Mouse (Mus musculus) intestine, postnatal 0 days (tissue): ENCODE measurements around the gene Wbp11. TPM values are rescaled to one million over a fixed set of nuclear protein-coding genes. Genes with fewer than 3 reads are reported as not detected.
A peak's percentile ranks its signal among the peaks of the same experiment; 100 is the strongest.

ENCODE experiments used
- ATAC-seq: fragments of 200-750 bp; cut with Nextera tagmentation; 2 replicates; pipeline ENCODE4 v1.8.0; 2017; ENCODE audit warnings: mild to moderate bottlenecking, moderate TSS enrichment, moderate library complexity
- H3K27ac ChIP-seq: fragments of 300-500 bp; sonication (generic); 2 replicates; pipeline ENCODE4 v1.5.1; 2014; ENCODE audit warnings: mild to moderate bottlenecking, low read depth, low read length, moderate library complexity
- H3K27me3 ChIP-seq: fragments of 300-500 bp; sonication (generic); replicated peaks from 2 replicates; pipeline ENCODE4 v1.6.1; 2014; ENCODE audit warnings: low read length, mixed read lengths; ENCODE audit not compliant: control insufficient read depth, insufficient read depth
- H3K36me3 ChIP-seq: fragments of 300-500 bp; sonication (generic); 2 replicates; pipeline ENCODE4 v1.6.1; 2014; ENCODE audit warnings: mild to moderate bottlenecking, moderate library complexity; ENCODE audit not compliant: control insufficient read depth, insufficient read depth
- H3K4me1 ChIP-seq: fragments of 300-500 bp; sonication (generic); replicated peaks from 2 replicates; pipeline ENCODE4 v1.6.1; 2014; ENCODE audit warnings: antibody characterized with exemption, low read length, mixed read lengths; ENCODE audit not compliant: control insufficient read depth, insufficient read depth
- H3K4me2 ChIP-seq: fragments of 300-500 bp; sonication (generic); replicated peaks from 2 replicates; pipeline ENCODE4 v1.6.1; 2014; ENCODE audit warnings: low read depth, mild to moderate bottlenecking, moderate library complexity
- H3K4me3 ChIP-seq: fragments of 300-500 bp; sonication (generic); 2 replicates; pipeline ENCODE4 v1.5.1; 2014; ENCODE audit warnings: low read depth, low read length
- H3K9ac ChIP-seq: fragments of 300-500 bp; sonication (generic); 2 replicates; pipeline ENCODE4 v1.6.1; 2014; ENCODE audit warnings: mild to moderate bottlenecking, low read depth, low read length
- H3K9me3 ChIP-seq: fragments of 300-500 bp; sonication (generic); 2 replicates; pipeline ENCODE4 v1.6.1; 2016; ENCODE audit warnings: mixed run types; ENCODE audit not compliant: control insufficient read depth
- CTCF ChIP-seq: sonication (generic); IDR thresholded peaks from 2 replicates; pipeline ENCODE4 v1.5.1; 2016; ENCODE audit warnings: low read depth, mild to moderate bottlenecking, control low read depth, antibody characterized with exemption, moderate library complexity
- WGBS: fragments of 180-500 bp; shearing (Covaris S2); extraction: QIAGEN DNeasy Blood & Tissue Kit; methylation state at CpG from one replicate; pipeline ENCODE4 v1.1.7; 2014; 5-methylcytosine and 5-hydroxymethylcytosine counted together
- polyA plus RNA-seq: library from polyadenylated mRNA; unstranded; fragments of >200 nt; fragmentation: Nextera tagmentation; extraction: Ambion mirVana; gene quantifications from 2 replicates; pipeline ENCODE4 v1.2.1, GENCODE M21; 2015

Gene Wbp11
- polyA plus RNA-seq, 1 experiment from 2014 or later = 41.4 TPM

DNA sequence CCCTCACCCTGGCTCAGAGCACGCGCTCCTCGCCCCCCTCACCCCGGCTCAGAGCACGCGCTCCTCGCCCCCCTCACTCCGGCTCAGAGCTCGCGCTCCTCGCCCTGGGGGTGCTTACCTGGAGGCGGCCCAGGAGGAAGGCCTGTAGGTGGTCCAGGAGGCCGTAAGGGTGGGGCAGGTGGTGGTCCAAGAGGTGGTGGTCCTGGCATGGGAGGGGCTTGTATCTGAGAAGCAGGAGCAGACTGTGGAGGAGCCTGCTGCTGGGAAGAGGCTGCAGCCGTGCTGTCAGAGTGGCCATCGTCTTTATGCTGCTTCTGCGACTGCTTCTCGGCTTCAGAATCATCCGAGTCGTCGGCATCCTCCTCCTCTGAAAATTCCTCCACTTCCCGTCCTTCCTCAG lies 11.2 kb downstream of the Wbp11 start:
- Histone ChIP-seq H3K9me3 (no peaks in the 10 kb centered on the region), H3K27ac (no peak overlapping the region), H3K36me3 (peaks cover 77% of the 10 kb centered on the region), H3K4me1 (0 out of 2 replicates have a peak, but pooled peaks cover 4% of the 10 kb centered on the region), H3K4me3 (no peak overlapping the region), H3K4me2 (no peak overlapping the region), H3K9ac (no peak overlapping the region), H3K27me3 (no peaks in the 10 kb centered on the region)
- TF ChIP-seq CTCF = no peak
- no peak for ATAC-seq
- WGBS = 90% methylated on average over 21 of the region's 21 CpGs

DNA sequence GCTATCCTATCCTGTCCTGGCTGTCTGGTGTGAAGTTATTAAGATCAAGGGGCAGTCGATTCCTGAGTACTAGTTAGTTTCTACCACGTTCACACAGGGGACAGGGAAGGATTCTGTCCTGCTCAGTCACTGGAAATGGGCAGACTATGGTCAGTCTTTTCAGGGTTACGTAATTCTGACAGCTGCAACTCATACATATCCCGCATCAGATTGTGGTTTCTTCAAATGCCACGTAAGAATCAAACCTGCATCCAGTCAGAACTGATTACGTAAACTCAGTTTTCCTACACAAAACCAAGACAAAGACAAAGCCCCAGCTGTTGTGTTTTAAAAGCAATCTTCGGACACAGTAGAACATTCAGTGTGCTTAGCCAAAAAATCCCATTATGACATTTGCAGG lies 12.7 kb downstream of the Wbp11 start:
- H3K27ac ChIP-seq = no peak overlapping the region
- no peak overlapping the region for H3K9ac ChIP-seq
- H3K4me3 ChIP-seq = no peak overlapping the region
- WGBS = 86% methylated on average over 7 of the region's 7 CpGs
- peaks cover 10% of the 10 kb centered on the region; the same call in 1 of the 2 replicates for H3K4me1 ChIP-seq
- no peak for ATAC-seq
- no peaks in the 10 kb centered on the region for H3K9me3 ChIP-seq
- peaks cover 62% of the 10 kb centered on the region for H3K36me3 ChIP-seq
- H3K4me2 ChIP-seq = no peak overlapping the region
- H3K27me3 ChIP-seq = no peaks in the 10 kb centered on the region
- no peak for TF ChIP-seq CTCF

- 23% methylated on average over 4 of the region's 4 CpGs for WGBS
- H3K27me3 ChIP-seq = no peaks in the 10 kb centered on the region
- no peak for ATAC-seq
- H3K9me3 ChIP-seq = no peaks in the 10 kb centered on the region
- H3K4me1 ChIP-seq = peaks cover 13% of the 10 kb centered on the region; the same call in 1 of the 2 replicates
- no peak overlapping the region for H3K9ac ChIP-seq
- no peak overlapping the region for H3K4me3 ChIP-seq
- peaks cover 44% of the 10 kb centered on the region for H3K36me3 ChIP-seq
- TF ChIP-seq CTCF = peak; percentile 70
- no peak overlapping the region for H3K4me2 ChIP-seq
- no peak overlapping the region for H3K27ac ChIP-seq
Measured at GRCm38 (mm10) chr6:136813117-136813516, 14.9 kb downstream of the Wbp11 start.

DNA sequence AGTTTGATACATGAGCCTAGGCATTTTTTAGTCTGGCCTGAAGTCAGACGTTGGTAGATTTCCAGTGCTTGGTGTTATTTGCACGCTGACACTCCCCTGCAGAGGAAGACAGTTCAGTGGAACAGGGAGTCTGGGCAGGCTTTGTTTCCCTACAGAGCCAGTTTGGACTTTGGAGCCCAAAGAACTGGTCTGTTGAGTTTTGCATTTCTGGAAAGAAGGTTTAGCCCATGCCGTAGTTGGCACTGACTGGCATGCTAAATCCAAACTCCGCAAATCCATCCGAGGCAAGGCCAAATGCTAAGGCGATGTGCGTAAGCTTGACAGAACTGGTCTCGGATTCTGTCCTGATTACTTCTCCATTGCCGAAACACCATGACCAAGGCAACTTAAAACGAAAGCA lies 16.8 kb downstream of the Wbp11 start:
- Histone ChIP-seq H3K27me3 (no peaks in the 10 kb centered on the region), H3K4me1 (peaks cover 16% of the 10 kb centered on the region; the same call in 1 of the 2 replicates), H3K36me3 (peaks cover 27% of the 10 kb centered on the region), H3K9ac (no peak overlapping the region), H3K27ac (peak overlapping the region; percentile 35; the same call in 1 of the 2 replicates), H3K4me2 (peak overlapping the region; percentile 35), H3K9me3 (no peaks in the 10 kb centered on the region), H3K4me3 (no peak overlapping the region)
- 59% methylated on average over 10 of the region's 10 CpGs for WGBS
- no peak for TF ChIP-seq CTCF
- ATAC-seq = 0 out of 2 replicates have a peak, but pooled peaks have one; percentile 2

DNA sequence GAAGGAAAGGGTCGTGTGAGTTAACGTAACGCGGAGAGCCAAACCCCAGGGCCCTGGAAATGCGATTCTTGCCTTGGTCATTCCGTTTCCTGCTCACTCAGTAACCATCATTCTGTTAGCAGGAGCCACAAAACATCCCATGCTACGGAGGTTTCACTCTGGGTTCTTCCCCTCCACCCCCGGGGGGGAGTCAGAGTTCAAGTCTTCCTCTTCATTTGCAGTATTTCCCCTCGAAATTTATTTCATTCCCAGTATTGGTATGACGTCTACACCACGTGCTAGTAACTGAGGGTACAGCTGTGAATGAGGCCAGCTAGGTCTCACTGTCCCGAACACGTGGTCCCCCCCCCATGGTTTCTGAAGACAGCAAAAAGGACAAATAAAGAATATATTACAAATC lies 18.4 kb downstream of the Wbp11 start:
- H3K4me3 ChIP-seq = peak overlapping the region; percentile 85
- no peaks in the 10 kb centered on the region for H3K27me3 ChIP-seq
- no peak for ATAC-seq
- H3K4me2 ChIP-seq = peak overlapping the region; percentile 94
- H3K9ac ChIP-seq = peak overlapping the region; percentile 79
- H3K9me3 ChIP-seq = no peaks in the 10 kb centered on the region
- H3K36me3 ChIP-seq = peaks cover 15% of the 10 kb centered on the region
- WGBS = 50% methylated on average over 13 of the region's 13 CpGs
- peak overlapping the region; percentile 90 for H3K27ac ChIP-seq
- H3K4me1 ChIP-seq = peaks cover 16% of the 10 kb centered on the region; the same call in 1 of the 2 replicates
- no peak for TF ChIP-seq CTCF

DNA sequence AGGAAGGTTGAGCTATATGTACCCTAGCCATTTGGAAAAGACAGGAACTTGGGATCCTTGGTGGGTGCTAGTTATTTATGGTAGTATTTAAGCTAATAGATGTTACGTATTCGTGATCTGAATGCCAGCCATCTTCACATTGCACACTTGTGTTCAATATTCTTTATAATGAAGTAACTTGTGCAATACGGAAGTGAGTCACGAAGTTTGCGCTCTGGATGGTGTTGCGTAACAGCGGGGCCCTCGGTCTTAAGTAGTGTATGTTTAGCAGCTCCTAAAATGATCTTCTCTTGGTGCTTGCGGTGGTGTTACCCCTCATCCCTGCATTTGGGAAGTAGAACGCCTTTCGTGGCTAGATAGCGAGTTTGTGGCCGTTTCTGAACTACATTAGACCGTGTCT lies 19.0 kb downstream of the Wbp11 start:
- Histone ChIP-seq H3K9me3 (no peaks in the 10 kb centered on the region), H3K4me2 (peak overlapping the region; percentile 94), H3K4me1 (peaks cover 16% of the 10 kb centered on the region; the same call in 1 of the 2 replicates), H3K27ac (peak overlapping the region; percentile 90), H3K4me3 (peak overlapping the region; percentile 85), H3K9ac (peak overlapping the region; percentile 79), H3K27me3 (no peaks in the 10 kb centered on the region), H3K36me3 (peaks cover 9% of the 10 kb centered on the region)
- no peak for TF ChIP-seq CTCF
- ATAC-seq = 0 out of 2 replicates have a peak, but pooled peaks have one; percentile 23
- 10% methylated on average over 14 of the region's 14 CpGs for WGBS
